Mouse (Mus musculus): ENCODE measurements at regions not wholly inside any gene's neighbourhood (a gene's known extent, or its start where the extent isn't known, plus 50 kb on each side); places are given as distances from the start of the nearest gene placed in this dataset.
"Not testable (repeated sequence)": the region's sequence is repeated elsewhere in the genome, so short reads cannot be mapped to it uniquely, and the experiment has no call there.

DNA sequence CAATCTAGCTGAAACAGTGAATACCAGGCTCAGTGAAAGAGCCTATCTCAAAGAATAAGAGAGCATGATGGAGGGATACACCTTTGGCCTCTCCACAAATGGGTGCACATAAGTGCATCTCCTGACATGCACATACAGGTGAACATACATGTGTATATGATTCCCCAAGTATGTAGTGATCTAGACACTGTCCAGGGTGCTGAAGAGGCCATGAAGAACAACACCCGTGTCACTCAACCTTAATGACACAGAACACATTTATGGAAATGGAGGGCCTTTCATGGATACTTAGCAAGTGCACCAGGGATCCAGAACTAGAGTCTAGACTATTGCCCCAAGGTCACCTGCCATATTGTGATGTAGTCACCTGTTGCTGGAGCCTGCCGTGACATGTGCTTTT lies 56.9 kb downstream of the Spata19 start:
- DNase-seq: no peak

DNA sequence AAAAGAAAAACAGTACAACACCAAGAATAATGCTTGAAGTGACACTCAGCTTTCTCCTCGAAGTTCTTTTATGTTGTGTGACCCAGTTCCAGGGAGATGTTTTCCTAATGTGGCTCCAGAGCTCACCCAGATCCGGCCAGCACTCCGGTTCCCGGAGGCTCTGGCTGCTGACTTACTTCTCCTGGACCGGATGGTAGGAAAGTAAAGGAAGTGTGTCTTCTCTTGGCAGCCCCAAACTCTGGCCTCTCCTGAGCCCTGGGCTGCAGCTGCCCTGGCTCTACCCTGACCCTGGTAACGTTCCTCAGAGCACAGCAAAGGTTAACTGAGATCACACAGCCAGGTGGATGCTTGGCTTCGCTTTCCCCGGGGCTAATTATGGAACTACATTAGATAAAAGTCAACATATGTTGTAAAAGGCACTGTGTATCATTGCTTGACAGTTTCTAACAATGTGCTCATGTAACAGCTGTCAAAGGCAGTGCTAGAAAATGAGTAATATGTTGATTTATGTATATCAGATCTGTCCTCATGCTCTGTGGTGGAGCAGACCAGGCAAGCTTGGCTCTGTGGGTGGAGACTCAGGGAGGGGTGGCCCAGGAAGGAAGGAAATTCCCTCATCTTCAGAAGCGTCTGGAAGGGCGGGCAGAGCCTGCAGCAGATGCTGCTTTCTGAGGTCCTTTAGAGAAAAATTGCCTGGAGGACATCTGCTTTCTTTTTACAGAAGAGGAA lies 57.5 kb downstream of the Spata19 start:
- DNase-seq: no peak

DNA sequence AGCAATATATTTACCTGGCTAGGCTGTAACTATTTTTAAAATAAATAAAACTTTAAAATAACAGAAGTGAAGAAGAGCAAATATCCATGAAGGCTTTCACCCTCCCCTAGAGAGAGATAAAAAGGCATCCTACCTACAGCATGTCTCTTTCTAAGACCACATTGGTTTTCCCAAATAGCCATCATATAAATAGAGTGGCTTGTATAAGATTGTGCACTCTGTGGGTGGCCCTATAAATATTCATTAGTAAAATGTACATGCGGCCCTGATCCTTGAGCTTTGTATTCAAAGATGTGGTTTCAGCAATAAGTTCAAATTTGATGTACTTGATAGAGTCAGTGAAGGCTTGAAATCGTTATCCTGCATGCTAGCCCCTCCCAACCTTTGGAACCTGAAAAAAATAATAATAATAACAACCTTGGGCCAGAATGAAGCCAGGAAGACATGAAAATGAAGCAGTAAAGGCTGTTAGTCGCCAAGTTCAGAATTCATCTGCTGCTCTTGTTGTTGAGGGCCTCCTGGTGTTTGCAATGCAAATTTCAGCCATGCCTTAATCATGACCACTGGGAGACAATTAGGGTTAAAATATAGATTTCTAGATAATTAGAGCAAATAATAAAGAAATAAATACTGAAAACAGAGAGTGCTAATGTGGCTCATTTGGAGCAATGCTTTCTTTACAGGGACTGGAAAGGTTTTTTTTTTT lies 61.9 kb downstream of the Spata19 start:
- no peak for DNase-seq

DNA sequence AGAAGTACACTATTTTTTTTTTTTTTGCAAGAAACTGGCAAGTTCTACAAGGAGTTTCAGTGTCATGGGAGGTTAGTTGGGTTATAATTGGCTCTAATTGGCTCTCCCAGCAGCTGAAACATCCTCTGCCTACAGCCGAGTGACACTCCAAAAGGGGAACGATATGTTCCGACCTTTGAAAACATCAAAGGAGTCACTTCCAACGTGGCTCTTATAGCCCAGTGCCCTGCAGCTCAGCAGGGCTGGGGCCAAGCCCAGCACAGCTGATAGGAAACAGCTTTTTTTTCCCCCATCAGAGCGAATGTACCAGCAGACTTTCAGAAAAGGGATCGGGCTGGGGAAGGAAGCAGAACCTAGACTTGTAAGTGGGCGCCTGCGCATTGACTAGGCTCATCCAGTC lies 64.4 kb downstream of the Spata19 start:
- no peak for DNase-seq

DNA sequence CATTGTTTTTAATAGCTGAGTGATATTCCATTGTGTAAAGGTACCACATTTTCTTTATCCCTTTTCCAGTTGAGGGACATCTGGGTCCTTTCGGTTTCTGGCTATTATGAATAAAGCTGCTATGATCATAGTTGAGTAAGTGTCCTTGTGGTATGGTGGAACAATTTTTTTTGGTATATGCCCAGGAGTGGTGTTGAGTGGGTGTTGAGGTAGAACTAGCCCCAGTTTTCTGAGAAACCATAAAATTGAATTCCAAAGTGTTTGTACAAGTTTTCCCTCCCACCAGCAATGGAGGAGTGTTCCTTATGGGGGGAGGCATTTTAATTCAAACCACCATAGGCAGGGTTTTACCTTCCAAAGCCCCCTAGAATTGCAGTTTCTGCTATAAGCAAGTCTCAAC lies 67.4 kb downstream of the Spata19 start:
- no peak for DNase-seq

DNA sequence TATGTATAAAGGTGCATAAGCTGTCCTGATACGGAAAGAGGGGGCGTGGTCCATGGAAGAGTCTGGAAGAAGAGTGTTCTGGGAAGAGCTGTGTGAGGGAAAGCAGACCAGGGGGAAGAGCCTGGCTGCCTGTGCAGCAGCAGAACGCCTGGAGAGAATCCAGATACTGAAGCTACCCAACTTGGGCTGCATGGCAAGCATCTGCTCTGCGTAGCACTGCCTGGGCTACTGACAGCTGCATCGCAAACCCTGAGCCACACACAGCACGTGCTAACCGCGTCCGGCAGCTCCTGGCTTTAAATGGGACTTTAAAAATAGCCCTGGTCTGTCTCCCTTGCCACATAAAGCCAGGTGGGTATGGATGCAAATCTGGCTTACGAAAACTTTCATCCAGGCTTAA lies 78.9 kb downstream of the Spata19 start:
- DNase-seq: no peak

DNA sequence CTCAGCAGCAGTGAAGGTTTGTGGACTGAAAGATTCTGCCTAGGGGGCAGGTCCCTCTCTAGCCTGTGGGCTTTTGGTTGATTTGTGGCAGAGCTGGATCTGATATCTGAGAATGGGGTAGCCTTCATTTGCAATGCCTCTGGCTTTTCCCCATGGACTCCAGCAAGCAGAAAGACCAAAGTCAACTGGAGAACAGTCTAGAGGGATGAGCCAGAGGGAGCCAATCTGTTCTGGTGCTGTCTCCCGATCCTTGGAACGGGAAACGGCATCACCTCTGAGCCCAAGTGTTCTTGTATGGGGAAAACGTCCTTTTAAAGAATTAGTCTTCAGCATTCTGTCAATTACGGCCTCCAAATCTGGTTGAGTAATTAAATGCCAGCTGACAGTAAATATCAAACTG lies 80.0 kb downstream of the Spata19 start:
- DNase-seq: no peak

DNA sequence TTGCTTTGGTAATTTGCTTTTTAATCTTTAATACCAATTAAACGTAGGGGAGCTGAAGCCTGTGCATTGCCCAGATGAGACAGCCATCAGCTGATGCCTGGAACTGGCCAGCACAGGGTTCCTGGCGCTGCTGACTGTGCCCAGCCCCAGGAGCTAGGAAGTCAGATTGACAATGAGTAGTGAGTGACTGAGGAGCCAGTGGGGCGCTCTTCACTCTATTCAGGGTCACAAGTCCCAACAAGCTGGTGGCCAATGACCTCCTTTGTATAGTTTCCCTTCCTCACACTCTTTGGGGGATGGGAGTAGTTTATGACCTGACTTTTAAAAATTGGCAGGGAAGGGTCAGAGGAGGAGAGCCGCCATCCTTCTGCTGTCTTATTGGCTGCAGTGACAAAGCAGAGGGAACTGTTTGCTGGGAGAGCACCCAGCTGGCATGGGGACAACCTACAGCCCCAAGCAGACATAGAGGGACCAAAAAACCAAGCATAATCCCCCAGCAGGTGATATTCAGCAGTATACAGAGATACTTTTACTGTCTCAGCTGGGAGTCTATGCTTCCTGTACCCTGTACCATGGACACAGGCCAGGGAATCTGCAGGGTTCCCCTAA lies 80.6 kb downstream of the Spata19 start:
- DNase-seq: no peak

DNA sequence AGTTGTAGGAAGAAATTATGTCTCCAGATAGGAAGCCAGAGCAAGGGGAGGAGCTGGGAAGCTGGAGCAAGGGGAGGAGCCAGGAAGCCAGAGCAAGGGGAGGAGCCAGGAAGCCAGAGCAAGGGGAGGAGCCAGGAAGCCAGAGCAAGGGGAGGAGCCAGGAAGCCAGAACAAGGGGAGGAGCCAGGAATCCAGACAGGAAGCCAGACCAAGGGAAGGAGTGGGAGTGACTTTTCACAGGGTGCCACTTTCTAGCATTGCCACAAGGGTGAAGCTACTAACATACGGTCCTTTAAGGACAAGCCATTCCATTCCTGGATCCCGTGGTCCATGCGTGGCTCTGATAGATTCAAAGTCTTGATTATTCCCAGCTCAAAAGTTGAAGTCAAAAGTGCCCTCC lies 81.7 kb downstream of the Spata19 start:
- no peak for DNase-seq

DNA sequence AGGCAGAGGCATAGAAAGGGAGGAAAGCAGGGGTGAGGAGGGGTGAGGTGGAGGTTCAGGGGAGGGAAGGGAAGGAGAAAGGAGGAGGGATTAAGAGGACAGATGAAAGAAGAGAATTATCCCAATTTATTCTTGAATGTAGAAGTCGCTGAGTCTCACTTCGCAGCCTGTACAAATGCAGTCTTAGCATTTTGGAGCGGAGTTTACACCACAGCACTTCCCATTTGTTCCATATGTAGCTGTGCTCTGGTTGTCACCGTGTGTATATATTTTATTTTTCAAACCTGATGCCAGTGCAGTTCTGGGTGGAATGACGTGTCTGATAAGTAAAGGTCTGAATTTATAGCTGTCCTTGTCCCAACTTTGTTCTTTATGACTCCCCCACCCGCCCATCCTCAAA lies 105.2 kb downstream of the Spata19 start:
- DNase-seq: no peak

DNA sequence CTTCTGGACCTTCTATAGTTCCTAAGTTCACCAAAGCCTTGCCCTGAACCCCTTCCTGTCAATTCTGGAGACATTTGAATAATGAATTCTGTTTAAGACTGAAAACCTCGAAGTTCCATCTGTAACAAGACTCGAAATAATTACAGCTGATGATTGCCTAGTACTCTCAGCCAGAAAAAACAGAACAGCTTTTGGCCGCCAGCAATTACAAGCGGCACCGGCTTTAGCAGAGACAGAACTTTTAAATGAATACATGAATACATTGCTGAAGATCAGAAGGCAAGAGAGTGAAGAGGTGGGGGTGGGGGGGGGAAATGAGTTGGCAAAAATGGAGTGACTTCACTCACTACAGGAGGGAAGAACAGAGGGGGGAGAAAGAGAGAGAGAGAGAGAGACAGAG lies 112.6 kb downstream of the Spata19 start:
- DNase-seq: no peak

DNA sequence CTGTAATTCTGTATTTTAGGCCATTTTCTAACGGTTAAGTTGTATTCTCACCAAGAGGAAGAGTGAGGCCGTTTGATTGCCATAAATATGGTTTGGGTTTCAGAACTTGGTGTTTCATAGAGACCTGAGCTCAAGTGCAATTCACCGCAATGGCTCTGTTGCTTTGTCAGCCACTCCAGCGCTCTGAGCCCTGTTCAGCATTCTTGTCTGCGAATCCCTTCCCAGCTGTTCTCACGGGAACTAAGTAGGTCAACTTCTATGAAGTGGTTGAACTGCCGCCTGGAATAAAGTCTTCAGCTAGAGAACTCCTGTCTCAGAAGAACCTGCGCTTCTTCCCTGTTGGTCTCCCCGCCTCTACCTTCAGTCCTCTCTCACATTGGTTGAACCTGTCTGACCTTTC lies 113.1 kb downstream of the Spata19 start:
- no peak for DNase-seq

DNA sequence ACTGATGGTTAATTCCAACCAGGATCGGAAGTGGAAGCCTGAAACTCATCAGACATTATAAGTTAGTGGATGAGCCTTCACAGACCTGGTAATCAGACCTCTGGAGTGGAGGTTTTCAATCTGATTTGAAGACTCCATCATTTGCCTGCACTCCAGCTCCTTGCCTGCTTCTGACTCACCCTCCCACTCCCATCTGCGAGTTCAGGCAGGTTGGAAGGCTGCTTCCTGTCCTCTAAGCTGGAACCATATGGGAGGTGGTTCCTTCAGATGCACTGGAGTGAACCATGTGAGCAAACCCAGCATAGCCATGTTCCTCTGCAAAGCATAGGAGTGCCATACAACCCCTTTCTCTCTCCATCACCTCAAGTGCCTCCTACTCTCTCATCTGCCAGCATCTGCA lies 114.6 kb downstream of the Spata19 start:
- DNase-seq: no peak

DNA sequence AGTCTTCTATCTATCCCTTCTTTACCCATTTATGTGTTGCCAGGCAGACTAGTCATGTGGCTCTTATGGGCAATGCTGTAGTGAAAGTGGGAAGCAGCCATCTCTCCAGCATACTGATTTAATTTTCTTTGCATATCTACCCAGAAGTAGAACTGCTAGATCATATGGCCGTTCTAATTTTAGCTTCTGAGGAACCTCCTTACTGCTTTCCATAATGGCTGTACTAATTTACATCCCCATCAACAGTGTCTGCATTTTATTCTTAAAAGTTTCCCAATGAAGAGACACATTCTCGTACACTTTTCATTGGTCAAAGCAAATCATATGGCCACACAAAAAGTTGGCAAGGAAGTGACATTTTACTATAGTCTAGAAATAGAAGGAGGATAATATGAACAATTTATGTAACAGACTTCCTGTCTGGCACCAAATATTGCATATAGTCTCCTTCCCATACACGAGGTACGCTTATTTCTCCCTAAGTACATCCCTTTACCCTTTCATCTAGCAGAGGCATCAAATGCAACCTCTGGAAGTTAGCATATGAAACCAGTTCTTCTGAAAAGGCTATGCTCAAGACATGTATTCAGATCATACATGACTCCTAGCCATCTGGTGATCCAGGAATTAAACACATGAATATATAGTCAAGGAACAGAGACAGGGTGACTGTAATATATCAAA lies 119.0 kb downstream of the Spata19 start:
- DNase-seq: no peak

DNA sequence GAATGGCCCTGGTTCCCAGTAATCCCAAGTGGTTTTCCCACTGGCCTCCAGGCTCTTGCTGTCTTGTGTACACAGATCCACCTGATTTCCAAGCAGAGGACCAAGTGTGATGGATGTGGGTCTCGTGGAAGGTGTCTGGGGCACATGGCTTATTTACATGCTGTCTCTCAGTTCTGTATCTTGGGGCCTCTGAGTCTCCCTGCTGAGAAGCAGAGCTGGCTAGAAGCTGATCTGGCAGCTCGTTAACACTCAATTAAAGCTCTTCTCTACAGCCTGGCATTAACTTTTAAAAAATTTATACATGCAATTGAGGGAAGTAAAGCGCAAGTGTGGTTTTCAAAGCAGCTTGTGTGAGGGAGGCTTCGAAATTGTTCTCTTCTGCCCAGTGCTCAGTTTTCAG lies 121.4 kb downstream of the Spata19 start:
- no peak for DNase-seq

DNA sequence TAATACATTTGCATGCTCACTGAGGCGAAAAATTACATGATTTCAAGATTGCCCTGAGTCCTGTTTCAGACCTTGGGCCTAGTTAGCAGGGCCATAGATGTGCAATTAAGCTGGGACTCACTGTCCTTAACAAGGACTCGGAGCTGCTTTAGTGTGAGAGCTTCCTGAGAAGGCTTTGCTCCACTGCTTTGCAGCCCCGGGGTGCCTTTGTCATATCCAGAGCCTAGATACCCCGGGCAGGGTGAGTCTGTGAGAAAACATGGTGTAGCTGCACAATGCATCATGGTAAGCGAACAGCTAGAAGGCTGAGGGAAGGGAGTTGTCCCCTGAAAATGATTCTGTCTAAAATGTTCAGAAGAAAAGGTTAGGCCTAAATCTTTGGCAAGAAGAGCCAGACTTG lies 123.1 kb downstream of the Spata19 start:
- DNase-seq: no peak

DNA sequence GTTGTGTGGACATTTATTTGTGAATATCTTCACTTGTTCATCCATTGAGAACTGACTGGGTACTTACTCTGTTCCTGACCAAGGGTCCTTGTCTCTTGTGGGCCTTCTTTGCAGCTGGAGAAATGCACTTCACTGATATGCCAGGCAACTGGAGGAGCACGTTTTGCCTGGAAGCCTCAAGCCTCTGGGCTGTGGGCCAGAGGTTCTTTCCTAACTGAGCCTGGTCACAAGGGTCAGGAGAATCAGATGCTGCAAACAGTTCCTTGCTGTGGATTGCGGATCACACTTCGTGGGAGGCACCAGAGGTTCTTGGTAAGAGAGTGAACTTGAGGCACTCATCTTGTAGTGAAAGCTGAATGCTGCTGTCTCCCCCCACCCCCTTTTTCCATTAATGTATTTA lies 124.6 kb downstream of the Spata19 start:
- no peak for DNase-seq

DNA sequence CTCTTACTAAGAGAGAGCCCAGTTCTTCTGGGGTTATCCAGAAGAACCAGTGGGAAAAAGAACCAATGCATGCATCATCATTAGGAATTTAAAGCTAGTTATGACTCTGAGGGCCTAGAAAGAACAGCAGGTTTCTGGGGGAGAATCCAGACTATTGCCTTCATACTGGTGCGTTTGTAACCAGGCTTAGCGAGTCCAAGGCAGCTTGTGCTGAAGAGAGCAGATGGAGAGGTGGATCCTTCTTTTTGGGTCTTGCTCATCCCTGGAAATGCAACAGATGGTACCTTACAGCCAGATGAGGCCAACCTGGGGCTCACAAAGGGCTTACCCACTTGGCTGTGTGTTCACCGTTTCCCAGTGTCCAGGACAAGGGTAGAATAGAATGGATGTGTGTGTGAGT lies 130.1 kb downstream of the Spata19 start:
- DNase-seq: no peak

DNA sequence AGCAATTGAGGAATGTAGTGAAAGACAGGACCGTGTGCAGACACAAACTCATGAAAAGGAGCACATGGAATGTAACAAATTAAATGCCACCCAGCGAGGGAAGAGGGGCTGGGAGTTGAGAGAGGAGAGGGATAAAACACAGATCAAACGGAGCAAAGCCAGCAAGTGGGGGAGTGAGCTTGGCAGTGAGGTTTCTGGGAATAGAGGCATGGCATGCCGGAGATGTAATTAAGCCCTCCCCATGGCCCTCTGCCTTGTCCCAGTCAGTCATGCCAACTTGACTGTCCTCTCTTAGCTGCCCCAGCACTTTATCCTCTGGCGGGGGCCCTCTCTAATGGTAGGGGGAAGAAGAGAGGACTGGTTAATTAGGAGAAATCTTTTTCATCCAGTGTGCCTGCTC lies 141.9 kb downstream of the Spata19 start:
- no peak for DNase-seq

DNA sequence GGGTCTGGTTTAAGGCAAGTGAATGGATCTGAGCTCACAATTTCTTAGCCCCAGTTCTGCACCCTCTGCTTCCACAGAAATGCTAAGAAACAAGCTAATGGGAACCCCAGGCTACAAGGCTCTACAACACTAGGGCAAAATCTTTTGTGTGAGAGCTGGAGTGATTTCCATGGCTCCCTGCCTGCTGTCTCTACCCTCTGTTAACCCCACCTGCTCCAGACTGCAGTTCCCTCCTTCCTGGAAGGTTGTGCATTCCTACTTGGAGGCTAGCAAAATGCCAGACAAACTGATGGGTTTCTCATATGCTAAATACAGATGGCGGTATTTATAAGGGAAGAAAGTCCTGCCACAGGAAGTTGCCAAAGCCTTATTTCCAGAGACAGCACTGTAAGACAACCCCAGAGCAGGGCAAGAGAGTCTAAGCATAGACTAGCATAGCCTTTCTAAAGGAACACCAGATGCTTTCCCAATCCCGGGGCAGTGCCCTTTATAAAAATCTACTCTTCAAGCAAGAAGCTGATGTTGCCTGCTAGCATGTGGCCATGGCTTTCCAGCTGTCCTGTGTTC lies 145.1 kb downstream of the Spata19 start:
- no peak for DNase-seq

DNA sequence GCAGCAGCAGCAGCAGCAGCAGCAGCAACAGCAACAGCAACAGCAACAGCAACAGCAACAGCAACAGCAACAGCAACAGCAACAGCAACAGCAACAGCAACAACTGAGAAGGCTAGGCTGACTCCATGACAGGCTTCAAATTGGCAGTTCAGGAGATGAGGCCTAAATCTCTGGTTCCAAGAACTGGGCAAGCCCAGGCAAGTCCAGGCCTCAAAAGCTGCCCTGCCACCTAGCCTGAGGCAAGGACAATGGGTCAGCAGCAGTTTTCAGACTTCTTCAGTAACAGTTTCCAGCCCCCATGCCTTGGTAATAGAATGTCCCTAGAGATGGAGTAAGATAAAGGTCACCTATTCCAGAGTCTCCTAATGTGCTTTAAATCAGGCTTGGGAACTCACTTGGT lies 158.1 kb downstream of the Spata19 start:
- not testable (repeated sequence) for DNase-seq

DNA sequence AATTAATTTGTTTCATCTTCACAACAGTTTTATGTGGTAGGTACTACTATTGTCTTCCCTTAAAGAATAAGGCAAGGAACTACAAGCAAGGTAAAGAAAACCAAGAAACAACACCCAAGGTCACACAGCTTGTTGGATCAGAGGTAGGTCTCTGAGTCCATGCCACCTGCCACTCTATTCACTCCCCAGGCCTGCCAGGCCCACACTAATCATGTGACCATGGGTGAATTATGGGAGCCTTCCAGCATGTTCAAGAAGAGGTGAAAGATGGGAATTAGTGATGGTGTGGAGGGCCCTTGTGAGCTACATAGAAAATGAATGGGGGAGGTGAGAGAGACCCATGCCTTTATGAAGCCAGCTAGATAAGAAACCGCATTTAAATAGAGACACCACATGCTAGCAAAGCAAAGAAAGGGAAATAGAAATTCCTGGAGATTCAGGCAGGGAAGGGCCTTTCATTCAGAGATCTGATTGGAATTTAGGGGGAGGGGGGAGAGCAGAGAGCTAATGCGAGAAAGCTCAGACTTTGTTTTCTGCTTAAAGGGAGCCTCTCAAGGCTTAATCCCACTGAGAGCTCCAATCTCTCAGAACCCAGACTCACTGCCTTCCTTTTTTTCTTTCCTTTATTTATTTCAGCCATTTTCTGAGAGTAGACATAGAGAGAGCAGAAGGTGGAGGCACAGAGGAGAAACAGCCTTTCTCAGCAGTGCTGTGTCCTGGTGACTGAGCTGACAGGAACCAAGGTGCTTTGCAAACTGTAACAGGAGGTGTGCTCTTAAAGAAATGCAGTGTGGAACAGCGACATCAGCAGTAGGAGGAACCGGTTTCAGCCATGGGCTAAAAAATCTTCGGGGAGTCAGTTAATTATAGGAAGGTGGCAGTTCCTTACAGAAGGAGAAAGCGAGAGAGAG lies 160.0 kb downstream of the Spata19 start:
- DNase-seq: no peak

Data from kidney, postnatal 25 days (tissue).